Mouse (Mus musculus): Measurements from ENCODE around the gene Lamb1. TPM values are rescaled to one million over a fixed set of nuclear protein-coding genes. Genes with fewer than 3 reads are reported as not detected.
A peak's percentile ranks its signal among the peaks of the same experiment; 100 is the strongest.

Gene Lamb1
- total RNA-seq, 2 experiments from 2014 or later: 16.8 to 17.1 TPM

- DNase-seq (ENCODE audit: extremely low spot score in 1 of 2, low spot score in 2 of 2): no peak
- TF ChIP-seq CTCF (IDR thresholded peaks at IDR 0.05): no peak
- no peak overlapping the region for H3K27ac ChIP-seq
- intact Hi-C loops (cut with DNase I): loop anchor here (10.0 kb wide), 2 partner anchors 130 to 560 kb away; no protein-coding TSS in a partner anchor
- H3K4me3 ChIP-seq: no peak overlapping the region
These were observed 110.2 kb downstream of the Lamb1 start for GRCm38 (mm10) chr12:31375283-31375615.

DNA sequence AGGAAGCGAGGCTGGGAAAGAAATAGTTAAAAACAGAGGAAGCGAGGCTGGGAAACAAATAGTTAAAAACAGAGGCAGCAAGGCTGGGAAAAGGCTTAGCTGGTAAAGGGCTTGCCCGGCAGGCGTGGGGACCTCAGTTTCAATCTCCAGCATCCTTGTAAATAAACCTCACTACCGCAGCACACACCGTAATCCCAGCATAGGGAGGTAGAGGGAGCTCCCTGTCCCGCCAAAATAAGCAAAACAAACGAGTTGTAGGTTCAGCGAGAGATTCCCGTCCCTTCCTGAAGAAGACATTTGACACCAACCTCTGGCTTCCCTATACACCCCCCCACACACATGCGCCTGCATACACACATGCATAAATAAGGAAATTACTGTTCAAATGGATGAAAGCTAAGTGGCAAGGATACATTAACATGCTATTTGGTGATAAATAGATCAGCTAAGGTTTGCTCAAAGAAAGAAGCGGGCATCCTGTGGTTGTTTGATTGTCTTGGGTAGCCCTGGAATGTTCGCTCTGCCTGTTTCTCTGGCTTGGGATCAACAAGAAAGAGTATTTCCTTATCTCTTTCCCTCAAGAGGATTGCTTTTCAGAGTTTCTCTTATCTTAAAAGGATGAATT is 111.4 kb downstream of the Lamb1 start:
- intact Hi-C loops (cut with DNase I): loop anchor here (10.0 kb wide), 2 partner anchors 128 to 558 kb away; no protein-coding TSS in a partner anchor
- Histone ChIP-seq H3K4me3 (peak overlapping the region; percentile 11; the same call in 1 of the 2 replicates), H3K27ac (no peak overlapping the region)
- TF ChIP-seq CTCF (IDR thresholded peaks at IDR 0.05): peak; percentile 23
- DNase-seq (ENCODE audit: extremely low spot score in 1 of 2, low spot score in 2 of 2): no peak

- no peak overlapping the region for H3K27ac ChIP-seq
- no peak for TF ChIP-seq CTCF (IDR thresholded peaks at IDR 0.05)
- no peak overlapping the region for H3K4me3 ChIP-seq
- intact Hi-C loops (cut with DNase I): loop anchor here (10.0 kb wide), 2 partner anchors 128 to 558 kb away; no protein-coding TSS in a partner anchor
- no peak for DNase-seq (ENCODE audit: extremely low spot score in 1 of 2, low spot score in 2 of 2)
These were observed 112.2 kb downstream of the Lamb1 start for GRCm38 (mm10) chr12:31377241-31377640.

Other genes with a start within 250 kb of the Lamb1 start
- not detected for gene Fam110c, start 191.4 kb upstream of the Lamb1 start, total RNA-seq (2021)
- not detected for gene Gm6993, start 24.5 kb upstream of the Lamb1 start, total RNA-seq (2021)
- gene Dld, start 86.2 kb downstream of the Lamb1 start, total RNA-seq (2021): 100 to 1,000 TPM in 1 of 2 experiments, 10 to 100 TPM in 1; 96.5 to 112 TPM
- under 1 TPM in 1 of 2 experiments, not detected in 1; 0.38 TPM for gene Slc26a3, start 125.6 kb downstream of the Lamb1 start, total RNA-seq (2021)
- 10 to 100 TPM; 22.2 to 24.1 TPM for gene Cbll1, start 234.4 kb downstream of the Lamb1 start, total RNA-seq (2021)